Mouse (Mus musculus) MEL (cell line): Measurements from ENCODE around the gene Snapc4. TPM values are rescaled to one million over a fixed set of nuclear protein-coding genes. Genes with fewer than 3 reads are reported as not detected.

Experiments
- DNase-seq: peaks from one replicate; pipeline ENCODE4 v3.0.0; 2011; ENCODE audit warnings: low read depth, low spot score
- H3K27ac ChIP-seq: 2 replicates; pipeline ENCODE4 v1.5.1; 2012; ENCODE audit warnings: low read depth, mild to moderate bottlenecking, control low read depth, low read length, moderate library complexity; ENCODE audit not compliant: control insufficient read depth
- H3K27me3 ChIP-seq, 2 experiments: fragments of 150-350 bp in 1 of 2; sonication (generic) in 1 of 2; 2 replicates each; pipeline ENCODE4 v1.6.1; 2012; ENCODE audit warnings: low read length in 2 of 2, mild to moderate bottlenecking in 2 of 2, improper control_type of control experiment in 1 of 2, moderate library complexity in 1 of 2; ENCODE audit not compliant: insufficient read depth in 2 of 2, control insufficient read depth in 1 of 2
- H3K36me3 ChIP-seq, 2 experiments: 2 replicates each; pipeline ENCODE4 v1.6.1; 2012 to 2014; ENCODE audit warnings: low read length in 2 of 2, improper control_type of control experiment in 1 of 2, inconsistent platforms in 1 of 2, mild to moderate bottlenecking in 1 of 2; ENCODE audit not compliant: insufficient read depth in 2 of 2, control insufficient read depth in 1 of 2
- H3K4me1 ChIP-seq, 2 experiments: fragments of 150-350 bp in 1 of 2; sonication (generic) in 1 of 2; 2 replicates each; pipeline ENCODE4 v1.6.1; 2012; ENCODE audit warnings: low read length in 2 of 2, improper control_type of control experiment in 1 of 2, mild to moderate bottlenecking in 1 of 2; ENCODE audit not compliant: insufficient read depth in 2 of 2, control insufficient read depth in 1 of 2
- H3K4me3 ChIP-seq, 2 experiments: fragments of 150-350 bp in 1 of 2; sonication (generic) in 1 of 2; 2 replicates each; pipeline ENCODE4 v1.5.1; 2012; ENCODE audit warnings: low read depth in 2 of 2, low read length in 2 of 2, mild to moderate bottlenecking in 2 of 2, moderate library complexity in 2 of 2, control low read depth in 1 of 2, improper control_type of control experiment in 1 of 2; ENCODE audit not compliant: control insufficient read depth in 1 of 2, insufficient read depth in 1 of 2
- H3K79me2 ChIP-seq: 2 replicates; pipeline ENCODE4 v1.6.1; 2012; ENCODE audit warnings: mild to moderate bottlenecking, low read length, moderate library complexity; ENCODE audit not compliant: control insufficient read depth, poor library complexity, insufficient read depth
- H3K9ac ChIP-seq: 2 replicates; pipeline ENCODE4 v1.6.1; 2012; ENCODE audit warnings: low read depth, mild to moderate bottlenecking, control low read depth, low read length, moderate library complexity; ENCODE audit not compliant: control insufficient read depth, poor library complexity, severe bottlenecking
- H3K9me3 ChIP-seq: fragments of 150-350 bp; sonication (generic); replicated peaks from 2 replicates; pipeline ENCODE4 v1.6.1; 2012; ENCODE audit warnings: mild to moderate bottlenecking, low read length, improper control_type of control experiment, moderate library complexity; ENCODE audit not compliant: insufficient read depth
- BHLHE40 ChIP-seq: IDR thresholded peaks from 2 replicates; pipeline ENCODE4 v1.6.1; 2012; ENCODE audit warnings: low read depth, mild to moderate bottlenecking, inconsistent platforms, low read length, improper control_type of control experiment, borderline replicate concordance
- CHD2 ChIP-seq: IDR thresholded peaks from 2 replicates; pipeline ENCODE4 v1.6.1; 2011; ENCODE audit warnings: low read length, improper control_type of control experiment
- E2F4 ChIP-seq: IDR thresholded peaks from 2 replicates; pipeline ENCODE4 v1.6.1; 2011; ENCODE audit warnings: low read depth, low read length, improper control_type of control experiment, borderline replicate concordance
- ETS1 ChIP-seq: IDR thresholded peaks from 2 replicates; pipeline ENCODE4 v1.6.1; 2012; ENCODE audit warnings: low read depth, mild to moderate bottlenecking, inconsistent platforms, low read length, improper control_type of control experiment, moderate library complexity
- GABPA ChIP-seq: IDR thresholded peaks from 2 replicates; pipeline ENCODE4 v1.6.1; 2012; ENCODE audit warnings: low read depth, mild to moderate bottlenecking, inconsistent platforms, low read length, improper control_type of control experiment, moderate library complexity
- HCFC1 ChIP-seq: IDR thresholded peaks from 2 replicates; pipeline ENCODE4 v1.6.1; 2012; ENCODE audit warnings: low read depth, mild to moderate bottlenecking, inconsistent platforms, low read length, improper control_type of control experiment, moderate library complexity
- KAT2A ChIP-seq: conservative IDR thresholded peaks from 2 replicates; pipeline ENCODE4 v1.6.1; 2012; ENCODE audit warnings: low read depth, low read length, improper control_type of control experiment, inconsistent platforms
- MAZ ChIP-seq: IDR thresholded peaks from 2 replicates; pipeline ENCODE4 v1.6.1; 2012; ENCODE audit warnings: low read depth, mild to moderate bottlenecking, inconsistent platforms, low read length, improper control_type of control experiment
- NELFE ChIP-seq: IDR thresholded peaks from 2 replicates; pipeline ENCODE4 v1.6.1; 2011; ENCODE audit warnings: low read depth, low read length, improper control_type of control experiment
- NRF1 ChIP-seq: IDR thresholded peaks from 2 replicates; pipeline ENCODE4 v1.6.1; 2014; ENCODE audit warnings: low read depth, mild to moderate bottlenecking, inconsistent platforms, low read length, improper control_type of control experiment, moderate library complexity; ENCODE audit not compliant: poor library complexity, insufficient read depth, severe bottlenecking
- POLR2AphosphoS5 ChIP-seq: IDR thresholded peaks from 2 replicates; pipeline ENCODE4 v1.6.1; 2012; ENCODE audit warnings: low read depth, borderline replicate concordance, mild to moderate bottlenecking, inconsistent platforms, low read length, moderate library complexity, mixed read lengths
- RCOR1 ChIP-seq: IDR thresholded peaks from 2 replicates; pipeline ENCODE4 v1.6.1; 2012; ENCODE audit warnings: low read depth, mild to moderate bottlenecking, inconsistent platforms, low read length, improper control_type of control experiment
- SMC3 ChIP-seq: IDR thresholded peaks from 2 replicates; pipeline ENCODE4 v1.6.1; 2011; ENCODE audit warnings: low read depth, low read length, improper control_type of control experiment
- TAL1 ChIP-seq: IDR thresholded peaks from 2 replicates; pipeline ENCODE4 v1.6.1; 2012; ENCODE audit warnings: mild to moderate bottlenecking, inconsistent platforms, low read length, moderate library complexity, mixed read lengths
- TBP ChIP-seq: IDR thresholded peaks from 2 replicates; pipeline ENCODE4 v1.8.0; 2011; ENCODE audit warnings: low read depth, low read length, improper control_type of control experiment
- TCF12 ChIP-seq: IDR thresholded peaks from 2 replicates; pipeline ENCODE4 v1.6.1; 2014; ENCODE audit warnings: low read depth, mild to moderate bottlenecking, inconsistent platforms, low read length, improper control_type of control experiment, moderate library complexity
- UBTF ChIP-seq: IDR thresholded peaks from 2 replicates; pipeline ENCODE4 v1.6.1; 2012; ENCODE audit warnings: low read depth, mild to moderate bottlenecking, inconsistent platforms, low read length, improper control_type of control experiment, moderate library complexity, borderline replicate concordance; ENCODE audit not compliant: insufficient read depth
- USF1 ChIP-seq: IDR thresholded peaks from 2 replicates; pipeline ENCODE4 v1.6.1; 2014; ENCODE audit warnings: low read depth, mild to moderate bottlenecking, inconsistent platforms, low read length, improper control_type of control experiment, moderate library complexity
- USF2 ChIP-seq, 2 experiments: IDR thresholded peaks; 2 replicates each; pipeline ENCODE4 v1.6.1; 2011 to 2012; ENCODE audit warnings: improper control_type of control experiment in 2 of 2, low read length in 2 of 2, borderline replicate concordance in 1 of 2, inconsistent platforms in 1 of 2, low read depth in 1 of 2, mild to moderate bottlenecking in 1 of 2; ENCODE audit not compliant: insufficient read depth in 1 of 2
- ZKSCAN1 ChIP-seq: IDR thresholded peaks from 2 replicates; pipeline ENCODE4 v1.6.1; 2012; ENCODE audit warnings: low read depth, mild to moderate bottlenecking, inconsistent platforms, low read length, improper control_type of control experiment, moderate library complexity
- ZMIZ1 ChIP-seq: IDR thresholded peaks from 2 replicates; pipeline ENCODE4 v1.6.1; 2012; ENCODE audit warnings: low read depth, mild to moderate bottlenecking, inconsistent platforms, low read length, improper control_type of control experiment, moderate library complexity
- polyA plus RNA-seq, 2 experiments: library from polyadenylated mRNA; stranded (reverse) in 1 of 2; unstranded in 1 of 2; fragments of >175 nt in 1 of 2; fragments of >200 nt in 1 of 2; gene quantifications; 2 replicates each; pipeline versions ENCODE4 v1.2.1 to v1.2.4; 2012; ENCODE audit warnings: low replicate concordance in 2 of 2, low read depth in 1 of 2; ENCODE audit not compliant: insufficient read length in 2 of 2, insufficient read depth in 1 of 2, missing spikeins in 1 of 2
- total RNA-seq: library from RNA; depleted of rRNA; stranded (reverse); fragments of 300-350 nt; gene quantifications from 2 replicates; pipeline ENCODE4 v1.2.3, GENCODE M21; 2012

Gene Snapc4
- total and polyA plus RNA-seq, 3 experiments: 49.3 to 57.6 TPM; not detected in 1

GRCm38 (mm10) chr2:26323589-26324325 lies 56.7 kb downstream of the Snapc4 start:
- H3K9ac ChIP-seq: no peak overlapping the region
- TF ChIP-seq GABPA: no peak
- no peak for TF ChIP-seq E2F4
- TF ChIP-seq BHLHE40: no peak
- TF ChIP-seq CHD2: no peak
- no peak for TF ChIP-seq MAZ

GRCm38 (mm10) chr2:26320245-26321185 lies 59.9 kb downstream of the Snapc4 start:
- Histone ChIP-seq H3K4me3 (no peak overlapping the region), H3K36me3 (no peaks in the 10 kb centered on the region), H3K9ac (no peak overlapping the region), H3K79me2 (no peaks in the 10 kb centered on the region), H3K4me1 (no peaks in the 10 kb centered on the region; a peak in 1 of 4 replicates), H3K27ac (no peak overlapping the region), H3K27me3 (no peaks in the 10 kb centered on the region; a peak in 1 of 4 replicates), H3K9me3 (no peaks in the 10 kb centered on the region)
- no peak for DNase-seq
- TF ChIP-seq SMC3: no peak
- TF ChIP-seq USF2 (IDR thresholded peaks at IDR 0.05; ENCODE audit: borderline replicate concordance in 1 of 2, insufficient read depth in 1 of 2, low read depth in 1 of 2, low read length in 2 of 2): no peak
- TF ChIP-seq TCF12: no peak
- no peak for TF ChIP-seq ETS1
- TF ChIP-seq ZMIZ1: no peak
- TF ChIP-seq KAT2A: no peak
- TF ChIP-seq MAZ: no peak
- no peak for TF ChIP-seq TBP
- no peak for TF ChIP-seq POLR2AphosphoS5
- TF ChIP-seq CHD2: no peak
- no peak for TF ChIP-seq HCFC1
- no peak for TF ChIP-seq NRF1
- TF ChIP-seq RCOR1: no peak
- no peak for TF ChIP-seq BHLHE40
- no peak for TF ChIP-seq UBTF
- no peak for TF ChIP-seq TAL1
- no peak for TF ChIP-seq ZKSCAN1
- no peak for TF ChIP-seq NELFE
- TF ChIP-seq USF1: no peak
- TF ChIP-seq, all 39 proteins: peak for 0

More at GRCm38 (mm10) chr2:26323589-26324325, 56.7 kb downstream of the Snapc4 start:
- Histone ChIP-seq H3K27me3 (no peaks in the 10 kb centered on the region), H3K27ac (no peak overlapping the region), H3K79me2 (no peaks in the 10 kb centered on the region), H3K9me3 (no peaks in the 10 kb centered on the region), H3K4me1 (no peaks in the 10 kb centered on the region), H3K4me3 (no peak overlapping the region), H3K36me3 (no peaks in the 10 kb centered on the region)
- DNase-seq: no peak
